Mouse (Mus musculus): ENCODE results near the gene Ak3.

Gene Ak3

DNA sequence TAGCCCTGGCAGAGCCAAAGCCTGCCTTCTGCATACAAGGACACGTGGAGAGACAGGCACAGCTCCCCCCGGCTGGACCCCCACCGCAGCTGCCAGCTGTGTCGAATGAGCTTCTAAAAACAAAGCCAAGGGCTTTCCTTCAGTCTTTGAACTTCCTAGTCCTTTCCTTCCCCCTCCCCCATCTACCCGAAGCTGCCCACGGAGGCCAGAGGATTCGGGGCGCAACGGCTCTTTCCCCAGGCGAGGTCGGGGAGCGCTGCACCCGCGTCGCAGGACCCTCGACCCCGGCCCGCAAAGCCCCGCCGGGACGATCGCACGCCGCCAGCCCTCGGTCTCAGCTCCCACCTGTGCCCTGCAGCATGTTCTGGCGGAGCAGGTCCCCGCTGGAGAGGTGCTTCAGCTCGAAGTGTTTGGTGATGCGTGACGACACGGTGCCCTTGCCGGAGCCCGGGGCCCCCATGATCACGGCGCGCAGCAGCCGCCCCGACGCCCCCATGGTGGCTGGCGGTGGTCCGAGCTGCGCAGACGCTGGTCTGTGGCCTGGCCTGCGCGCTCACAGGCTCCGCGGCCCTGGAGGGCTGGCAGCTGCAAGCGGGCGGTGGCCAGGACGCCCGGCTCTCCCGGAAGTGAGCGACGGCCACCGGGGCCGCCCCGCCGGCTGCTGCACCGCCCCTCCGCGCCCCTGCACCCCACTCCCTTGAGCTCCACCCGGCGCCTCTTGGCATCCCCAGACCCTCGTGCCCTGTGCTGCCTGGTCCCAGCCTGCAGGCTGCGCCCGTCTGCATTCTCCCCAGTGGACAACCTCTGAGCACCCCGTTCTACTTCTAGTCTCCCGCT, at the start of gene Ak3:
TSS of gene Ak3 (minus strand) at position 628 of the 837 bp plus-strand sequence.
- in situ Hi-C loops (cut with MboI; ENCODE audit: unreplicated experiment in 2 of 2) = loop anchor here in 1 of 2 experiments (25.0 kb wide), 1 partner anchor 1035 kb away; the partner anchor contains the start of gene Rfx3

- in situ Hi-C loops (cut with MboI; ENCODE audit: unreplicated experiment in 2 of 2) = no loop called here
Measured at GRCm38 (mm10) chr19:29092194-29092593, 44.4 kb upstream of the Ak3 start.

DNA sequence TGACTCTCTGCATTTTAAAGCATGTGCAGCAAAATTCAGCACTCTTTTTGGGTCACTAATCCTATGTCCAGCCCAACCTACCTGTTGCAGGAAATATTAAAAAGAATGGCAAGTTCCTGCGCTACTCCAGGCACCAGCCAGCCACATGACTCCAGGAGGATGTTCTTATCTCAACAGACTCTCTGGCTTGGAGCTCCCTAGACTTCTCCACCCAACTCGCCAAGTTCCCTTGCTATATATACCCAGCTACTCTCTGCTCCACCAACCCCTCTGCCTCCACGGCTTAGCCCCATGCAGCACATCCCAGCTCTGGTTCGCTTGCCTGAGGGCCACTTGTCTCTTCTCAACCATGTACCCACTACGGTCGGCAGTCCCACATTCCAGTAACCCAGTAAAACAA, 40.9 kb upstream of the Ak3 start:
- in situ Hi-C loops (cut with MboI; ENCODE audit: unreplicated experiment in 2 of 2) = no loop called here

DNA sequence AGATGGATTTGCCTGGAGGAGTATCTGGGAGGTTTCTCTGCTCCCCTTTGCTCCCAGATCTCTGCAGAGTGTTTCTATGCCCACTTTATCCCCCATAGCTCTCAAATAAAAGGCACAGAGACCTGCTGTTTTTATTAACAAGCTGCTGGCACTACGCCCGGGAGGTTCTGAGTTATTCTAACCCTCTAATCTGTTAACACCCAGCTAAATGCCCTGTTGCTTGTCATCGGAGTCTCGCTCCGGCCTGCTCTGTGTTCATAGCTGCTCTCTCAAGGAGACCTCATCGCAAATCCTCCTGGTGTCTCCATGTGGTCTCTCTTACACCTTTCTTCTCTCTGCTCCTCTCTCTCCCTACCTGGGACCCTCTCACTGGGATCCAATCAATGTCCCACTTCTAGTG, 27.0 kb upstream of the Ak3 start:
- in situ Hi-C loops (cut with MboI; ENCODE audit: unreplicated experiment in 2 of 2) = loop anchor here (25.0 kb wide), 3 partner anchors 288 to 1638 kb away; partner anchors contain the start of genes 9930021J03Rik (in 2 of the 2), Ranbp6 (in 2 of the 2) and Pum3 (in 1 of the 2)

- in situ Hi-C loops (cut with MboI; ENCODE audit: unreplicated experiment in 2 of 2) = loop anchor here (5.0 to 25.0 kb wide), 8 partner anchors 183 to 1632 kb away; partner anchors contain the start of genes 9930021J03Rik (in 2 of the 2), Jak2 (in 2 of the 2), Ranbp6 (in 2 of the 2) and Pum3 (in 1 of the 2)
Measured at GRCm38 (mm10) chr19:29069195-29069594, 21.4 kb upstream of the Ak3 start.

DNA sequence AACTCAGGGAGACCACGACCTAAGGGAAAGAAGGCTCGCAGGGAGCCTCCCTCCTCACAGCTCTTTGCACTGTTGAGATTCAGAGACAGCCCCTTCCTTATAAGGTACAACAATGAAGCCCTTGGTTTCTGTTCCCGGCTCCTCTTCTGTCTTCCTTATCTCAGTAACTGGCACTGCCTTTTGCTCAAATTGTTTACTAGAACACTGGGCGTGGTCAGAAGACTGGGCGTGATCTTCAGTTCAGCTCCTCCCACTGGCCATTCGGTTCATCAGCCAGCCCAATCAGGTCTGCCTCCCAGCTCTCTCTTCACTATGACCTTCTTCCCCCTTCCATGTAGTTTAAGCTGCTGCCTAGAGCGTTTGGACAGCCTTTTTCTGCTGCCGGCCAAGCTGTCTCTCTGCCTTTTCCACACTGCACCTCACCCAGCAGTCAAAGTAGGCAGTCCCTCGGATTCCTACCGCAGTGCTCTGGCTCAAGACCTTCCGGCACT, 19.3 kb upstream of the Ak3 start:
- in situ Hi-C loops (cut with MboI; ENCODE audit: unreplicated experiment in 2 of 2) = loop anchor here (5.0 to 25.0 kb wide), 8 partner anchors 185 to 1630 kb away; partner anchors contain the start of genes 9930021J03Rik (in 2 of the 2), Jak2 (in 2 of the 2), Ranbp6 (in 2 of the 2) and Pum3 (in 1 of the 2)

- in situ Hi-C loops (cut with MboI; ENCODE audit: unreplicated experiment in 2 of 2) = loop anchor here (5.0 to 25.0 kb wide), 8 partner anchors 188 to 1627 kb away; partner anchors contain the start of genes 9930021J03Rik (in 2 of the 2), Jak2 (in 2 of the 2), Ranbp6 (in 2 of the 2) and Pum3 (in 1 of the 2)
Measured at GRCm38 (mm10) chr19:29064451-29065102, 16.8 kb upstream of the Ak3 start.

DNA sequence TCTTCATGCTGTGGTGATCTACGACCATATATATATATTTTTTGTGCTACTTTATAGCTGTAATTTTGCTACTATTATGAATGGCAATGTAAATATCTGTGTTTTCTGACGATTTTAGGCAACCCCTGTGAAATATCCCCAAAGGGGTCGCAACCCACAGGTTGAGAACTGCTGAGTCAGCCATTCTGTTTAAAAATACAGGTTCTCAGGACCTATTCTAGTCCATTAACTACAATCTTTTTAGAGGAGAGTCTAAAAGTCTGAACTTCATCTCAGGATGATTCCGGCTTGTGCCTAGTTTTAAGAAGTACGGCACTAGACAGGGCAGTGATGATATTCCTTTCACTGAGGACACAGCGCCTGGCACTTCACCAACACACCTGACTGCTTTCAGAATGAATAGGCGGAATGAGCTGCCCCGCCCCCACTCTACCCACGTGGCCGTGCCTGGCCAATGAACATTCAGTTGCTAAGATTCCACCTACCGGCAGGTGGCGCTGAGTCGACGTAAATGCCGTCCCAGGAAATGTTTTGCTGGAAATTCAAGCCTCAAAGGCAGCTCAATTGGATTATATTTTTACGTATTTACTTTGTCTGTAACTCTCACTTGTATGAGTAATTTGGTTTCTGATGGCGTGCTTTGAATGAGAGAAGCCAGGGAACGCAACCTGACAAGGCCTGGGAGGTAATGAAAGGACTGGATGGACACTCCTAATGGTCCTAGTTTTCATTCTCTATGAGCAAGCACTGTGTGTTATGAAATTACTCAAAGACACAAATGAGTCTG, 16.0 kb upstream of the Ak3 start:
- in situ Hi-C loops (cut with MboI; ENCODE audit: unreplicated experiment in 2 of 2) = loop anchor here (5.0 to 25.0 kb wide), 5 partner anchors 276 to 1626 kb away; partner anchors contain the start of genes 9930021J03Rik (in 2 of the 2), Ranbp6 (in 2 of the 2) and Pum3 (in 1 of the 2)

- in situ Hi-C loops (cut with MboI; ENCODE audit: unreplicated experiment in 2 of 2) = loop anchor here (5.0 to 25.0 kb wide), 5 partner anchors 276 to 1626 kb away; partner anchors contain the start of genes 9930021J03Rik (in 2 of the 2), Ranbp6 (in 2 of the 2) and Pum3 (in 1 of the 2)
Measured at GRCm38 (mm10) chr19:29063009-29063408, 15.2 kb upstream of the Ak3 start.

- in situ Hi-C loops (cut with MboI; ENCODE audit: unreplicated experiment in 2 of 2) = loop anchor here (5.0 to 25.0 kb wide), 5 partner anchors 273 to 1623 kb away; partner anchors contain the start of genes 9930021J03Rik (in 2 of the 2), Ranbp6 (in 2 of the 2) and Pum3 (in 1 of the 2)
Measured at GRCm38 (mm10) chr19:29060299-29060698, 12.5 kb upstream of the Ak3 start.

DNA sequence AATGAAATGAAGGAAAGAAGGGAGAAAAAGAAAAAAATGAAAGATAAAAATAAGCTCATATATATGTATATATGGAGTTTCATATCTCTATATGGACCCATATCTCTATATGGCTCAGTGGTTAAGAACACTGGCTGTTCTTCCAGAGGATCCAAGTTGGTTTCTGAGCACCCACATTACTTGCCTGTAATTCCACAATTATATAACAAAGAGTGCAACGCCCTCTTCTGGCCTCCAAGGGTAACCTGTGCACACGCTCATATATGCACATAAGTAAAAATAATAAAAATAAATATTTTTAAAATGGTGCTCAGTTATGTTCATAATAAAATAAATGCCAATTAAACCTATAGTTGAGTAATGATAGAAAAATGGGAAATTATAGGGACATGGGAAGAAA, 11.9 kb upstream of the Ak3 start:
- in situ Hi-C loops (cut with MboI; ENCODE audit: unreplicated experiment in 2 of 2) = loop anchor here (5.0 to 25.0 kb wide), 8 partner anchors 77 to 1622 kb away; partner anchors contain the start of genes 9930021J03Rik (in 2 of the 2), Ranbp6 (in 2 of the 2) and Pum3 (in 1 of the 2)

- in situ Hi-C loops (cut with MboI; ENCODE audit: unreplicated experiment in 2 of 2) = loop anchor here (5.0 to 25.0 kb wide), 6 partner anchors 76 to 1621 kb away; partner anchors contain the start of genes 9930021J03Rik (in 2 of the 2), Ranbp6 (in 2 of the 2) and Pum3 (in 1 of the 2)
Measured at GRCm38 (mm10) chr19:29058741-29059140, 11.0 kb upstream of the Ak3 start.

DNA sequence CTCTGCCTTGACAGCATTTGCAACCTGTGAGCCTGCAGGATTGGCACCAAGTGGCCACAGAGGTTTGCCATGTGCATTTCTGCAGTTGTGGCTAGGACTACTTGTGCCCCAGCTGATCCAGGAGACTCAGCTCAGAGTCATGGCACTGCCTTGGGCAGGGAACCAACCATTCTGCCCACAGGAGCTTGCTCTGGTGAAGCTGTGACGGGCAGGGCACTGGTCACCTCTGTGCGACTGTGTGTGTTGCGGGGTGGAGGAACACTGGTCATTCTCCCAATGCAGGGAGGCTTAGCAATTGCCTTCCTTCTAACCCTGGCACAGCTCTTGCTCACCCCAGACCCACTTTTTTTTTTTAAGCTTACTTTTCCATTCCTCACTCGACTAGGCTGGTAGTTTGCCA, 7.7 kb upstream of the Ak3 start:
- in situ Hi-C loops (cut with MboI; ENCODE audit: unreplicated experiment in 2 of 2) = loop anchor here (5.0 to 25.0 kb wide), 6 partner anchors 73 to 1618 kb away; partner anchors contain the start of genes 9930021J03Rik (in 2 of the 2), Ranbp6 (in 2 of the 2) and Pum3 (in 1 of the 2)

DNA sequence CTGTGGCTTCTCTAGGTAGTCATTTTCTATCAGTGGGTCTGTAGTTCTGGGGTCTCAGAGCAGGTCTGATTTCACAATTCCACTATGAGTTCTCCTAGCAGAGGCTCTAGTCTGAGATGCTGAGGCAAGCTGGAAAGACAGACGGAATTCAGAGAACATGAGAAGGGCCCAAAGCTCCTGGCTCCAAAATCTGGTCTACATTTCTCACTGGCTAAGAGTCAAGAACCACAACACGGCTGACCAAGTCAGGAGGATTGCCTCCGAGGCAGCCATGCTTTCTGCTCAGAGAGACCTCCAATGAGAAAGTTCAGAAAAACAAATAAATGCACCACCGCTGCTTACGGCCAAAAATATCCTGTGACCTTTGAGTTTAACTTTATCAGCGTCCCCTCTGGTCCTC, 6.8 kb upstream of the Ak3 start:
- in situ Hi-C loops (cut with MboI; ENCODE audit: unreplicated experiment in 2 of 2) = loop anchor here (25.0 kb wide), 3 partner anchors 267 to 1617 kb away; partner anchors contain the start of genes 9930021J03Rik (in 2 of the 2), Ranbp6 (in 2 of the 2) and Pum3 (in 1 of the 2)

GRCm38 (mm10) chr19:29052786-29053185, 5.0 kb upstream of the Ak3 start:
- in situ Hi-C loops (cut with MboI; ENCODE audit: unreplicated experiment in 2 of 2) = loop anchor here (25.0 kb wide), 3 partner anchors 265 to 1615 kb away; partner anchors contain the start of genes 9930021J03Rik (in 2 of the 2), Ranbp6 (in 2 of the 2) and Pum3 (in 1 of the 2)

DNA sequence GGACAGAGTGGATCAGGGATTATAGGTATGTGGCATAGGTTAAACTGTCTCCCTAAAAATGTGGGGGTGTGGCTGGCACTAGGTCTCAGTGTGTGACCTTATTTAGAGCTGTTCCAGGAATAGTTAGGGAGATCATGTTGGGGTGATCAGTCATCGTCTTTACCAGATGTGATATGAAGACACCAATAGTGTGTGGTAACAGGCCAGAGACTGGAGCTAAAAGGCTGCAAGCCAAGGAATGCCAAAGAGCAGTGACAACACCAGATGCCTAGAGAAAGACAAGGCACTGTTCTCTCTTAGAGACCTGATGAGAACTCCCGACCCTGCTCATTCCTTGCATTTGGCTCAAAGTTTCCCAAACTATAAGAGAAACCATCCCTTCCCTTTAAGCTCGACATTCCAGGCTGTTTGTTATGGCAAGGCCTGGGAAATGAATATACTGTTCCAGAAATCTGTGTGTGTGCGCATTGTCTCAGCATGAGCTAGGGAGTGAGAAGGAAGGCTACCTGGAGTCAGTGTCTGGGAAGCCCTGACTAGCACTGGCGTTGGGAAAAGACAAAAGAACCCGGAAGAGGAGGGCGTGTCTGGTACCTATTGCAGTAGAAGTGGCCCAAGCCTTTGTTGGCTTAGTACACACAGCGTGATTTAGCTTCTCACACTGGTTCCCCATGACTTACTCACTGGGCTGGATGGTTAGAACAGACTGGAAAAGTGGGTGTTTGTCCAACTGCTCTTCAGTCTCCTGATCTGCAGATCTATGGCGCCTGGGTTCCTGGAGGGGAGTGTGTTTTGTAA, 2.6 kb upstream of the Ak3 start:
- in situ Hi-C loops (cut with MboI; ENCODE audit: unreplicated experiment in 2 of 2) = loop anchor here (25.0 kb wide), 3 partner anchors 263 to 1613 kb away; partner anchors contain the start of genes 9930021J03Rik (in 2 of the 2), Ranbp6 (in 2 of the 2) and Pum3 (in 1 of the 2)

DNA sequence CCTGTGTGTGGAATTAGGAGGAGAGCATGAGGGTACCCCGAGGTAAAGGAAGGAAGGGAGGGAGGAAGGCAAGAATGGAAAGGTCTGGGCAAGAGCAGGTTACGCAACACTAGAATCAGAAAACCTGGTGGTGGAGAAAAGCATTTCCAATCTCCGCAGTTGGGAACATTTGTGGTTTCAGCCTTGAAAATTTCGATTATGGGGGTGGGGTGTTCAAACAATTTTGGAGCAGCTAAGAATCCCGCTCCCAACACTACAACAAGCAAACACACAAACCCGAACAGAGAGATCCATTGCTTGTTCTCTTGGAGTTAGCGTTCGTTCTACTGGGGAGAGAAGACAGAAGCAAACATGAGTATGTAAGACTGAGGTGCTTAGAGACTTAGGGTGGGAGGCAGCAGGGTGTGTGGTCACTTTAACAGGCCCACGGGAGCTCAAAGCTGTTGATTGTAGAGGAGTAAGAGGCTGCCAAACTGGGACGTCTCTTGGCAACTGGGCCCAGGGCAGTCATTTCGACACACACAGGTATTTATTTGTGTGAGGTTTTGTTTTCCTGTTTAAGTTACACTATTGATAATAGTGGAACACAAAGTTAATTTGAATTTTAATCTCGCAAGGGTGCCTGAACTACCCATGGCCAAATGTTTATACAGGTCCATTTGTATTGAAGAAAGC, 1.8 kb upstream of the Ak3 start:
- in situ Hi-C loops (cut with MboI; ENCODE audit: unreplicated experiment in 2 of 2) = loop anchor here (25.0 kb wide), 4 partner anchors 262 to 1612 kb away; partner anchors contain the start of genes 9930021J03Rik (in 2 of the 2), Ranbp6 (in 2 of the 2), Pum3 (in 1 of the 2) and Rfx3 (in 1 of the 2)
